Mouse (Mus musculus): ENCODE results near the gene Prune2.

The Prune2 gene

DNA sequence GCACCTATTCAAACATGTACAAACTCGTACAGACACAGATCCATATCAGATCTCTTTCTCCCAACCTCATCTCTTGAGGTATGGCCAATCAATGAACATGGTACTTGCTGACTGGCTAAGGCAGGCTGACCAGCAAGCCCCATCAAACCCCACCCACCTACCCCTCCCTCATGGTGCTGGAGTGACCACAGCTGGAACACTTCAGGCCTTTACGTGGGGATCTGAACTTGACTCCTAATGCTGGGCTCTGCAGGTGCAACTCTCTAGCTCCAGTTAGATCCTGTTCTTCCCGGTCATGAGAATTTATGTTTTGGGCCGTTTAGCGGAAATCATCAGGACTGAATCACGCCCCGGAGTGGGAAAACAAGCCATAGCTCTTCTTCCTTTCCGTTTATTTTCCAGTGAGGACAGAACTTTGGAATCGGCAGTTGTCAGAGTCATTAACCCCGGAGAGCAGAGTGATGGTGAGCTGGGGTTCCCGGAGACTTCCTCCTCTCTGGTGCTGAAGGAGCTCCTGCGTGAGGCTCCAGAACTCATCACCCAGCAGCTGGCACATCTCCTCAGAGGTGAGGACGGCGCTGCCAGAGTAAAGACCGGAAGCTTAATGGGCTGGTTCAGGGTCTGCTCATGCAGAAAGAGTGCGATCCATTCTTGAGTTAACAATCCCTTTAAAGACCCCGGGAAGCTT, 50.4 kb downstream of the Prune2 start:
- DNase-seq, result no peak

DNA sequence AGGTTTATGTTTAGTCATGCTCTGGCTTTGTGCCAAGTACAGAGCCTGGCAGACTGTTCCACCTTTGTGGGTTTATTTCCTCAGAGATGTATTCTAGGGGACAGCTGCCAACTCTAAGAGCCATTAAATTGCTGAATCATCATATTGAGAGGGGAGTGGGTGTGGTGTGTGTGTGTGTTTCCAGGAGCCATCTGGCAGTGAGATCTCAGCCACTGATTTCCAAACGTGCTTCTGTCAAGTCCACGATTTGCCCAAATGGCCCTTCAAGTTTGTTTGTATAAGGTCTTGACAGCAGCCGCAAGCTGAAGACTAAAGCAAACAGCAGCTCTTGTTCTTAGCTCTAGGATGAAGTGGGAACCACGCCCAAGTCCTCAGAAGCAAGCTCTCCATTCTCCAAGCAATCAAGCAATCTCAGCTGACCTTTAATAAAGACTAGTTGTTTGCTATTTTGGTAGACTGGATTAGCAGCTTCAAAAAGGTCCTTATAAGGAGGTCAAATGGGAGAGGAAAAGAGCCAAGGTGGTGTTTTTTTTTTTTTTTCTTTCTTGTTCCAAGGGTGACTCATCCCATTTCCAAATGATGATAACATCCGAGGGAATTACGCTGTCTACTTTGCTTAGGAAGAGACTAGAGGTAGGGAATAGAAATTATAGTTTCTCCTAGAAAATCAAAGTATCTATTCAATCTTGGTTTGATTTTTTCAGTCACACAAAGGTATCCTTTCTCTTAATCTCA, 55.5 kb downstream of the Prune2 start:
- peak; percentile 15 for DNase-seq

DNA sequence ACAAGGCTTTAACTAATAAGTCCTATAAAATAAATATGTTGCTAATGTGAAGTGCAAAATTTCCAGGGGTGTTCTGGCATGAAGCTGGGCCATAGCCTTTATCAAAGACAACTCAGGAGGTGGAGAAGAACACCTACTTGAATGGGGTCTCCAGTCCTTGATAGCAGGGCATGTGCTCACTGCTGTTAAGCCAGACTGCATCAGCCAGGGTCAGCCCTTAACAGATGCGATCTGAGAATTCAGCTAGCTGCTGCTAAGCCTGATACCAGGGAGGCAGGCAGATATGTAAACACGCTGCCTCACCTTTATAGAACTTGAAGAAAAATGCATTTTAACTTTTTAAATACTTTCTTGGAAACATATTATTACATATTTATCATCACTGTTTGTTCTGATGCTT, 57.2 kb downstream of the Prune2 start:
- DNase-seq, result no peak

DNA sequence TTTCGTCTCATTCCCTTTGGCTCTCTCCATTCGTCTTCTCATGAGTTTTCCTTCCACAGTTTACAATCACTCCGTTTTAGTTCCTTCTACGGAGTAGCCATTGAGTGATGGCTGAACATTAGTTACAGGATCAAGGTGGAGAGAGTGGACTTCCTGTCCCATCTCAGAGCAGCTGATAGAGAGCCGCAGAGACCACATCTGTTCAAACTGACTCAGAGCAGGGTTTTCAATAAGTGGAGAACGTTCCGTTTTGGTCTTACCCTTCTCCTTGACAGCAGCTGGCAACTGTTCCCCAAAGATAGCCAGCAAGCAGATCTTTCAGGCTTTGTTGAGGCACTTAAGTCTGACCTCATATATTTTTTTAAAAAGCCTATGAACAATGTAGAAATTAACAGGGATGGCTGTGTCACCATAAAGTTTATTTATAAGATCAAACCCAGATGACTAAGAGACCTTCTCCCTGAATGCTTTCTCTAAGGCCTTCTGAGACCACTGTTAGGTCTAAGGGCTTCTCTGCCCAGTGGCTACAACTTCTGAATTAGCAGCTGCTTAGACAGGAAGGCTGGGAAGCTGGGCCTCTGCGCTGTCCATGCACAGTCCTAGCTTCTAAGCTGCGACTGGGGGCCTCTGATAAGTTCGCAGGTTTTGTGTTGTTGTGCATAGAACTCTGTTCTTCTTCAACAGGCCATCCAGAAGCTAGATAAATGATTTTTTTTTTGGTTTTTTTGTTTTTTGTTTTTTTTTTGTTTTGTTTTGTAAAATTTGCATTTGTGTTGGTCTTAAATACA, 58.6 kb downstream of the Prune2 start:
- no peak for DNase-seq

DNA sequence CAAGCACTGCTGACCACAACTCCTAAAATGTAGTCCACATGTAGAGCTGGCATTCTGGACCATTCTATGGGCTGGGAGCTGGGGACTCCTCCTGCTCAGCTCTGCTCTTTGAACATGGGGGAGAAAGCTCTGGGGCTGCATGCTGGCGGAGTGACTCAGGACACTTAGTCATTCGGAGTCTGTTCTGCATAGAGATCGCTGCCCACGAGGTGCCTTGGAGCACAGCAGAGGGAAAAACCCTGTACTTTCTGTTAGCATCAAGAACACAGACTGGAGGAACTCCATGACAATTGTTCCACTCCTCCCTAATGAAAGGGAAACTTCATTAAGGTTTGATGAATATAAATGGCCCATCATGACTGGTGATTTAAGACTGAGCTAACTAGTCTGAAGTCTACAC, 68.8 kb downstream of the Prune2 start:
- DNase-seq, result no peak

DNA sequence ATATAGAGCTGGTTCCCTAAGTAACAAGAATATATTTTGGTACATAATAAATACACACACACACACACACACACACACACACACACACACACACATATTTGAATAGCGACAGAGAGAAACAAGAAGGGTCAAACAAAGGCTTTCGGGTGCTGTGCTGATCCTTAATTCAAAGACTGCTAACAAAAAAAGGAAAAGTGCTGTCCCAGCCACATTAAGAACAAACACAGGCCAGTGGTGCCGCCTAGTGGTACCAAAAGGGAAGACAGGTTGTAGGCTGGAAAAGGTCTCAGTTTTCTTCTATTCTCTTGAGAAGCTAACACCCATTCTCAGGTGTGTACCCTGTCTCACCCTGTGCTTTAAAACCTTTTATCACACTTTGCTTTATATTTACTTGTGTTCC, 74.4 kb downstream of the Prune2 start:
- no peak for DNase-seq

DNA sequence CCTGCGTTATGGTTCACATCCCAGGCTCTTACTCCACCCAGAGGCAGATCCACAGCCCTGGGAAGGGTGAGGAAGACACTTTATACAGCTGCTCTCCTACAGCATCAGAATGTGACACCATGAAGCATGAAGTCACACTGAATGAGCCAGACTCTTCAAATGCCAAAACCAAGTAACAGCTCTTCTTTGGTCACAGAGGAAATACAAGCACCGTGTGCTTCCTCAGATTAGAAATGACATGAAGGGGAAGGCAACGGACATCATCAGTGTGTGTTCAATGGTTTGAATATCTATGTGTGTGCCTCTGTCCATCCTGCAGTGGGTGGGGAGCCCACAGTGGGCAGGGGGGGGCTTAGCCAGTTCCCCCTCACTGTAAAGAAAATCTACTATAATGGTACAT, 76.4 kb downstream of the Prune2 start:
- DNase-seq, result no peak

DNA sequence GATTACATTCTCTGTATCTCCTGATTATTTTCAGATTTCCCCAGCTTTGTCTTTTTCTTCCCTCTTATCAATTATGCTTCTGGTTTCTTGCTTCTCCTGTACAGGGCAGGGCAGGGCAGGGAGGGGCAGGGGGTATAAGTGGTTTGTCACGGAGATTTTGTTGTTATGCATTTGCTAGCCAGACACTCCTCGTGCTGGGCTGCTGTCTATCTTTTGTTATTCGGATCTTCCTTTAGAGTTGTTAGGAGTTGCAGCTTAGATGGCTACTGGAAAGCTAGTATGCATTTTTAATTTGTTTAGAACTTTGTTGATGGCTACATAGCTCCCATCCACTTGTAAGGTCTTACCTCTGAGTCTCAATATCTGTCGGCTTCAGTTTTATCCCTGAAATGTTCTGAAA, 91.0 kb downstream of the Prune2 start:
- DNase-seq, result no peak

DNA sequence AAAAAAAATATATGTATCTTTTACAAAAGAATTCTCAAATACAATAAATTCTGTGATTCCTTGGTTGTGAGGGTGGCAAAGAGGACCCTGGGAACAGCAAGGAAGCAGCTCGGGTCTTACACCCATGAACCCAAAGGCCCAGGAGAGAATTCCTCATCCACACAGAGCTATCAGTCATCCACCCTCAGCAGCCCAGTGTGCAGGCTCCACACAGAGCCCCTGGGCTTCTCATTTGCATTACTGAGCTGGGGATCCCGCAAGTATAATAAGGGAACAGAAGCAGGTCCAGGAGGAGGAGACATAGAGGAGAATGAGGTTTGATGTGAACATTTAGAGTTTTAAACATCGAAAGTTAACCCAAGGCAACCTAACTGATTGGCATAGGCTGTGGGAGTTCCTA, 100.0 kb downstream of the Prune2 start:
- no peak for DNase-seq

DNA sequence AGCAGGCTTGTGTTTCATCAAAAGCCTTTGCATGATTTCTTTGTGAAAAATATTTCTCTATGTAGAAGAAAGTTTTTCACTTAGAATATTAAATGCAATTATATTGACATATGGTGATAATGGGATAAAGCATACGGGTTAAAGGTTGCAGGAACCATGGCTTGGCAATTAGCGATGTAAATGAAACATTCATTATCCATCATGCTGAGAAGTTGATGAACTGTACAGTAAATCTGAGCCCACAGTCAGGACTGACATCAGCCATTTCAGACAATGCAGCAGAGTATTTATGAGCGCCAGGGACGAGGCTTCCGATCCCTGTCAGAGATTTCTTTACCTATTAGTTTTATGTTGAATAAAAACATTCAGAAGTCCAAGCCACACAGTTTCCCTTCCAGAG, 104.2 kb downstream of the Prune2 start:
- DNase-seq, result no peak

DNA sequence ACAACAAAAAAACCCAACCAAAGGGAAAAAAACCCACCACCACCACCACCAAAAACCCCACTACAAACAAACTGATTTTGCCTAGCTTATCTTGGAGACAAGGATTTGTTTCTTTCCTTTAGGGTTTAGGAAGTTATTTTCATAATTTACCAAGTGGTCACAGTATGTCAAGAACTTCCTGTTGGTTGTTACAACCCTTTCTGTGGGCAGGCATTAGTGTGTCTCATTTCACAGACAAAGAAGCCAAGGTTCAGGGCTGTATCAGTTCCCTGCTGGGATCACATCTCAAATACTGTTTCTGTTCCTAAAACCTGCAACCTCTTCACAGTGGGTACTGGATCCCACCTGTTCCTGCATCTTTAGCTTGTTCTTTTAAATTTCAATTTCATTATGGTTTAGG, 108.5 kb downstream of the Prune2 start:
- DNase-seq, result no peak

DNA sequence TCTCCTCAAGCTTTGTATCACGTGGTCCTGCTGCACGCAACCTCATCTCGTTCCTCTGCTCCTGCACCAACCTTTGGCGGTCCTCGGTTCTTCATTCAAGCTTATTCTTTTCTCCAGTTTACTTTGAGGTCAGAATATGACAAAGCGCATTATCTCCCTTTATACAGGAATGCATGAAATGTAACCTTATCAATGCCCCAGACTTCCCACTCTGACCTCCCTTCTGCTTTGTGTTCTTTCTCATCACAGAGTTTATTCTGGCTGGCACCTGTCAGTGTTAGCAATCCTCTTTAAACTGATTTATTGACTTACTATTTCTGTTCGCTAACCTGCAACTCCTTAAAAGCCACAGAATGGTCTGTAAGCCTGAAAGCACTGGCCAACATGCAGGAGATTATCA, 113.1 kb downstream of the Prune2 start:
- DNase-seq, result no peak

DNA sequence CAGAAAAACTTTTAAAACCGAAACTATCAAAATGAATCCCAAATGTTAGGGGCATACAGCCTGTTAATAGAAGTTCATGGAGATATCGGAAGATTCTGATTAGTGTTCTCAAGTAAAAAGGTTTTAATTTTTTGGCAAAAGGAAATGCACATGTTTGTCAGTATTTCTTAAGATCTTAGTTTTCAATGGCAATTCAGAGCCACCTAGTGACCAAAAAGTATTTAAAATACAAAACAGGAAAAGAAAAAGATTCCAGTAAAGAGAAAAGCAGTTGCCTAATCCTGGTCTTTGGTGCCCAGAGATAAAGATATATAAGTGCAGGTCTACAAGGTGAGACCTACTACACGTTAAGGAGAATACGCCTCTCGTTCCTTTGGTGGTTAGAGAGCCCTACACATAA, 115.3 kb downstream of the Prune2 start:
- DNase-seq, result no peak

DNA sequence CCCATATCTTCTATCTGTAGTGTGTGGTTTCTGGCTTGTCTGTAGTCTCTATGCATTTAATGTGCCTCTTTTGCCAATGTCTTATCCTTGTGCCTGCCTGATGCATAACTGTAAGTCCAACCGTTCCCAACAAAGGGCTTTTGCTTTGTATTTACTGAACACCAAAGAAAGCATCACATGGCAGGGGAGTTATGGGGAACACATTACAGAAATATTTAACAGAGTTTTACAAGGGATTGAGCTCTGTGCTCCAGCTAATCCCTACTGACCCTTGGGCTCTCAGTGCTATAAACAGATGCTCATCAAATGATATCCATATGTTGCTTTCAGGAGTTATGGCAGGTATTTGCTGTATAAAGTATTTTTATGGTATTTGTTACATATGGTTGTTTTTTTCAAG, 116.3 kb downstream of the Prune2 start:
- no peak for DNase-seq

DNA sequence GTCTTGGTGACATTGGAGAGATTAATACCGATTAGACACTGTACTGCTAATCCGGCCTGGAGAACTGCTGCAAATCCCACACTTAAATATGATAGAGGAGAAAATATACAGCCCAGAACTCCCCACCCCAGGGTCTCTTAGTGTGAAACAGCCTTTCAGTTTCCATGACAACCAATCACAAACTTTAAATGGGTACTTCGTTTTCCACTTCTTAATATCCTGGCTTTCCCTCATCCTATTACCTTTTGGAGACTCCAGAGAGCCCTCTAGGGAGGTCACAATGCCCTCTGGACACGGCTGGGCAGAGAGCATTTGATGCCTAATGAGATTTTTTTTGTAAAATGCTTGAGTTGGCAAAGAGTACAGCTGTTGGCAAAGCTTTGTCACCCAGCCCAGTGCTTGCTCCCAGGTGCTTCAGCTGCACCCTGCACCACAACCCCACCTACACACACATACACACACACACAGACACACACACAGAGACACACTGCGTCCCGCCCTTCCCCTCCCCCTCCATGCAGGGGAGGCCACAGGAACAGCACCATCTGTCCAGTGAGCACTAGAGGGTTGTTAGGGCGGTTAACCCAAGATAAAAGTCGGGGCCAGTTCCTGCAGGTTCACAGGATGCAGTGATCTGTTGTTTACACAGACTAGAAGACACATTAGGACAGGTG, 122.9 kb downstream of the Prune2 start:
- no peak for DNase-seq

DNA sequence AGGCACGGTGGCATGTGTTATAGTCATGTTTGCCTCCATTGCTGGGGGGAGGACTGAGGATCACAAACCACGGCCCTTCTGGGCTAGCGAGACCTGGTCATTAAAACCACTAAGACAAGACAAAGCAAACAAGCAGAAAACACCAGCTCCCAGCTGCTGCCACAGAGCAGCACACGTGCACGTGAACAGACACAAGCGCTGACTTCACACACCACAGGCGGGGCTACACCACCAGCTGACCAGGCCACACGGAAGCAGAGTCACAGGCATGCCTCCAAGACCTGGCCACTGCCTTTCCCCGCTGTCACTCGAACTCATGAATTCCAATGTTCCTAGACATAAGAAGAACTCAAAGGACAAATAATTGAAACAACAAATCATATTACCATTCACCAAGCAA, 125.5 kb downstream of the Prune2 start:
- no peak for DNase-seq

DNA sequence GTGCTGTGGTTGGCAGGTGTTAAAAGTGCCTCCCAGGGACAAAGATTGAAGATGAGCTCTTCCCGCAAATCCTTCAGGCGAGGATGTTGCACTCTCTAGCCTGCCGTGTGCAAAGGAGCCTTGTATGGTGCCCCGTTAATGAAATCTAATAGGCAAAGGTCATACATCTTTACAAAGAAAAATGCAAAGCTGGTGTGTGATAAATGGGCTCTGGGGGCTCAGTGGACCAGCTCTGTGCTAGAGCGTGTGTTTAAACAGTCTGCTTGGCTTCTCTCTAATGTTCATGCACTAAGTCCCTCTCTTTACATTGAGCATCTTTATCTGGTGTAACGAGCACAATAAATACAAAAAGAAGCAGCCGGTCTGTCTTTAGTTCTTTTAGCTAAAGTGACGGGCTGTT, 138.1 kb downstream of the Prune2 start:
- DNase-seq, result no peak

DNA sequence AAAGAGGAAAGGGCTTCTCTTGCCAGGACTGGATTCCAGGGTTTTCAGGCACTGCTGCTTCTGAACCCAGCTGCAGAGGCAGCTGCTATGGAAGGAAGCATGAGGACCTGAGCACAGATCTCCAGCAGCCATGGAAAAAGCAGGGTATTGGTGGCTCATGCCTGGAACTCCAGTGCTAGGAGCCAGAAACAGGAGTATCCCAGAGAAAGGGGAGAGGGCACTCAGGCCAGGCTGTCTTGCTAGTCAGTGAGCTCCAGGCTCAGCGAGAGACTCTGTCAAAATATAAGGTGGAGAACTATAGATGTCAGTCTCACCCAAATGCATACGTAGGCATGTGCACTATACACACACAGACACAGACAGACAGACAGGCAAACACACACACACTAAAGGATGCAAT, 140.4 kb downstream of the Prune2 start:
- no peak for DNase-seq

DNA sequence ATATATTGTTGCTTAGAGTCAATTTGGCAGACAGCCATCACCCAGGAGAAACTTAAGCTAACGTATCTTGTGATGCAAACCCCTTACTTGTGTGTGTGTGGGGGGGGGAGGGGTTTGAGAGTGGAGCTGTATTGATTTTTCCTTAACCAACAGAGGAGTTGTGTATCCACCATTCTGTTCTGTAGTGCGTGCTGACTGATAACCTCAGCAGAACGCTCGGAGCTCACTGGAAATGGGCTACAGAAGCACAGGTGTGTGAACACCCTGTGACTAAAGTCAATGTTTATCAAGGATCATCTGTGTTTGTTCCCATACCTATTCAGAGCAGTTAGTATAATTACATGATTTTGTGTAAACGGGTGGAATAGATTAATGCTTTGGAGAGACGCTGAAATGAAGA, 141.3 kb downstream of the Prune2 start:
- no peak for DNase-seq

DNA sequence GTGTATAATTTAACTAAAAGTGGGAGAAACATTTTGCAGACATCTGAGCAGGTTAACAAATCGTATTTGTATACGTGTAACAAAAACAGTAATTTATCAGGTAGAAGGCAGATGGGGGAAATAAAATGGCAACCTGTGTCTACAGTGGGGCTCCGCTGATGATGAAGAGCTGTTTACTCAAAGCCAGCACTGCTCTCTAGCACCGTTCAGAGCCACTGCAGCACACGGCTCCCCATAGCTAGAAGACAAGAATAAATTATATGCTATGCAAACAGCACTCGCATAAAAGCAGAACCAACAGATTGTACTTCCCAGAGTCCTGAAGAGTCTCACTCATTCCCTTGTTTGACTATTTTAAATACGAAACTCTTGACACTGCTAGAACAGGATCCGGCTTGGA, 152.9 kb downstream of the Prune2 start:
- DNase-seq, result no peak

DNA sequence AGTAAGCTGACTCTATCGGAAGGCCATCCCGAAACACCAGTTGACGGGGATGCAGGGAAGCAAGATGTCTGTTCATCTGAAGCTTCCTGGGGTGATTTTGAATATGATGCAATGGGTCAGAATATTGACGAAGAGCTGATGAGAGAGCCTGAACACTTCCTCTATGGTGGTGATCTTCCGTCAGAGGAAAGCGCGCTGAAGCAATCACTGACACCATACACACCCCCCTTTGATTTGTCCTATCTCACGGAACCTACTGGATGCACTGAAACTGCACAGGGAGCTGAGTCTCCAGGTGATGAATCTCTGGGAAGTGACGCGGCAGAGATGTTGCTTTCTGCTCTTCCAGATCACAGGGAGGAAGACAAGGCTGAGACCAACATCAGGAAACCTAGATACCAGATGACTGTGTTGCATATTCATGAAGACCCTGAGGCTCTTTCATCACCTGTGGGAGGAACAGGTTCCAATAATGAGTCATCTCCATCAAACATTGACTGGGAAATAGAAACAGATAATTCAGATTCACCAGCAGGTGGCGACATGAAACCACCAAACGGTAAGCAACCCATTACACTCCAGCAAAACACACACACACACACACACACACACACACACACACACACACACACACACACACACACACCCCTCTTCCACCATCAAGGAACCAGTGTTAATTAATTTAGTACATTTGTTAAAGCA, 168.3 kb downstream of the Prune2 start:
- DNase-seq, result no peak

DNA sequence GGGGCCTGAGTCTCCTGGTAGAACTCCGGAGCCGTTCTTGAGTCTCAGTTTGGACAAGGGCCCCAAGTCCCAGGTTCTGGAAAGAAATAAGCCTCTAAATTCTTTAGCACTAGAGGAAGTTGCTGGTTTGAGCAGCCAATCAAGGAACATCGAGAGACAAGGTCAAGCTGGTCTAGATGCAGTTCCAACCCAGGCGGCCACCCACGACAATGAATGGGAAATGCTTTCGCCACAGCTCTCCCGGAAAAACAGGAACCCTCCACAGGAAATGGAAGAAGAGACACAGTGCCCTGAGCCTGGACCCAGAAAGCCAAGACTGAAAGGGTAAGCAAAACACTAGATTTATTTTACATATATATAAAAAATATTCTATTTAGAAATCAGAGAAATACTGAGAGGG, 169.5 kb downstream of the Prune2 start:
- DNase-seq, result no peak

DNA sequence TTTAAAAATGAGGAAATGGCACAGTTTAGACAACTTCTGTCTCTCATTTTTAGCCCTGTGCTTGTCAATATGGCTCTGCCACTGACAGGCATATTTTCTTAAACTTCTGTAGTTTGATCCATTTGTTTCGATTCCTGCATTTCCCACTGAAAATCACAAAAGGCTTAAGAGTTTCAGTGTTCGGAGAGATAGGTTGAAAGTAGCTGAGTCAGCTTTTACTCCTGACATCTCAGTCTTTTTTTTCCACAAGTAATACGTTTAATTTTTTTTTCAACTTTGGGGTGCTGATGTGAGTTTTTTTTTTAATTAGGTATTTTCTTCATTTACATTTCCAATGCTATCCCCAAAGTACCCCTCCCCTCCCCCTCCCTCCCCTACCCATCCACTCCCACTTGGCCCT, 174.6 kb downstream of the Prune2 start:
- DNase-seq, result no peak
